Mouse (Mus musculus): ENCODE results near the gene Gatm. TPM values are rescaled to one million over a fixed set of nuclear protein-coding genes. Genes with fewer than 3 reads are reported as not detected.

Gatm gene
- 83.0 TPM for polyA plus RNA-seq (2014; fragmentation: Illumina TruSeq; extraction: RNeasy Lipid Tissue Mini Kit (QIAGEN cat#74804))

GRCm38 (mm10) chr2:122610746-122611653, at the start of gene Gatm:
Gatm (minus strand) TSS chr2:122611303.

GRCm38 (mm10) chr2:122636686-122637085, 25.6 kb upstream of the Gatm start, which contains the start of gene AA467197:
AA467197 (plus strand) TSS chr2:122636986.

Other genes starting within 250 kb of the Gatm start
- not detected for gene Shf, start 242.1 kb downstream of the Gatm start, polyA plus RNA-seq (2014; fragmentation: Illumina TruSeq; extraction: RNeasy Lipid Tissue Mini Kit (QIAGEN cat#74804))
- 0.51 TPM for gene Slc28a2, start 184.8 kb downstream of the Gatm start, polyA plus RNA-seq (2014; fragmentation: Illumina TruSeq; extraction: RNeasy Lipid Tissue Mini Kit (QIAGEN cat#74804))
- 0.31 TPM for gene Gm14085, start 126.4 kb downstream of the Gatm start, polyA plus RNA-seq (2014; fragmentation: Illumina TruSeq; extraction: RNeasy Lipid Tissue Mini Kit (QIAGEN cat#74804))
- 0.91 TPM for gene AA467197, start 25.7 kb upstream of the Gatm start, polyA plus RNA-seq (2014; fragmentation: Illumina TruSeq; extraction: RNeasy Lipid Tissue Mini Kit (QIAGEN cat#74804))
- gene Slc30a4, start 91.4 kb upstream of the Gatm start, polyA plus RNA-seq (2014; fragmentation: Illumina TruSeq; extraction: RNeasy Lipid Tissue Mini Kit (QIAGEN cat#74804)): 109 TPM
- 45.7 TPM for gene Bloc1s6, start 127.2 kb upstream of the Gatm start, polyA plus RNA-seq (2014; fragmentation: Illumina TruSeq; extraction: RNeasy Lipid Tissue Mini Kit (QIAGEN cat#74804))
- 25.2 TPM for gene Sqor, start 153.9 kb upstream of the Gatm start, polyA plus RNA-seq (2014; fragmentation: Illumina TruSeq; extraction: RNeasy Lipid Tissue Mini Kit (QIAGEN cat#74804))

All from ovary, adult 10 weeks (tissue).